Mouse (Mus musculus): ENCODE measurements around the gene Lrrc8e. TPM values are rescaled to one million over a fixed set of nuclear protein-coding genes. Genes with fewer than 3 reads are reported as not detected.

The Lrrc8e gene
- polyA plus RNA-seq, 1 experiment from 2014 or later = 0.07 TPM

DNA sequence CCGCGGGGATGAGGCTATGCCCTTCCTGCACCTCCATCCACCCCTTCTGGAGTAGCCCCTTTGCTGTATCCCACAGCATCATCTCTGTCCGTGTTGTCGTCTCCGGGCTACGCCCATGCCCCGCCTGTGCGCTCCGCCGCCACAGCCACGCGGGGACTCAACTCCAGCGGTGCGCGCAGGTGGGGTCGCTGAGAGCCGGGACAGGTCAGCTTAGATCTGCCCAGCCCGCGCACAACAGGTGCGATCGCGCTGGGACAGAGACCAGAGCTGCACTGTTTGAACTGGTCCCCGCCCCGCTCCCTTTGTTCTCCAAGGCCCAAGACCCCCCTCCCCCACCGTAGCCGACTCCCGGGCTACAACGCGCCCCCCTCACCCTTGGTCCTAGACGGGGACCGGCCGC is 32.1 kb downstream of the Lrrc8e start:
- peak overlapping the region; percentile 65 for H3K4me2 ChIP-seq (ENCODE audit: low read depth, low read length)
- peak overlapping the region; percentile 94 for H3K27ac ChIP-seq (ENCODE audit: low read depth, low read length)
- H3K9me3 ChIP-seq (ENCODE audit: control insufficient read depth, low read length) = no peaks in the 10 kb centered on the region
- H3K4me1 ChIP-seq (ENCODE audit: control insufficient read depth, insufficient read depth, low read length) = peaks cover 31% of the 10 kb centered on the region
- WGBS = 0% methylated on average over 31 of the region's 32 CpGs
- peak overlapping the region; percentile 87 for H3K4me3 ChIP-seq (ENCODE audit: low read depth, low read length)
- H3K27me3 ChIP-seq (ENCODE audit: control insufficient read depth, insufficient read depth, low read length) = no peaks in the 10 kb centered on the region
- peak overlapping the region; percentile 97 for H3K9ac ChIP-seq (replicated peaks; ENCODE audit: low read depth, low read length)
- H3K36me3 ChIP-seq (ENCODE audit: control insufficient read depth, insufficient read depth, low read length) = peaks cover 25% of the 10 kb centered on the region
- peak; percentile 69 for ATAC-seq (ENCODE audit: low read depth)

GRCm38 (mm10) chr8:4259125-4259804 is 32.6 kb downstream of the Lrrc8e start, which contains the start of gene Ctxn1:
TSS of gene Ctxn1 (minus strand) at chr8:4259274.
- H3K36me3 ChIP-seq (ENCODE audit: control insufficient read depth, insufficient read depth, low read length) = peaks cover 27% of the 10 kb centered on the region
- peak within 1 kb of the TSS; percentile 87 for H3K4me3 ChIP-seq (ENCODE audit: low read depth, low read length)
- no peaks in the 10 kb centered on the region for H3K9me3 ChIP-seq (ENCODE audit: control insufficient read depth, low read length)
- 7% methylated on average over 27 of the region's 33 CpGs for WGBS
- peak; percentile 88 for ATAC-seq (ENCODE audit: low read depth)
- peak within 1 kb of the TSS; percentile 97 for H3K9ac ChIP-seq (replicated peaks; ENCODE audit: low read depth, low read length)
- peak within 1 kb of the TSS; percentile 94 for H3K27ac ChIP-seq (ENCODE audit: low read depth, low read length)
- H3K4me2 ChIP-seq (ENCODE audit: low read depth, low read length) = peak within 1 kb of the TSS; percentile 65
- H3K27me3 ChIP-seq (ENCODE audit: control insufficient read depth, insufficient read depth, low read length) = no peaks in the 10 kb centered on the region
- peaks cover 26% of the 10 kb centered on the region for H3K4me1 ChIP-seq (ENCODE audit: control insufficient read depth, insufficient read depth, low read length)

- H3K4me1 ChIP-seq (ENCODE audit: control insufficient read depth, insufficient read depth, low read length) = peaks cover 24% of the 10 kb centered on the region
- peak overlapping the region; percentile 94 for H3K27ac ChIP-seq (ENCODE audit: low read depth, low read length)
- H3K27me3 ChIP-seq (ENCODE audit: control insufficient read depth, insufficient read depth, low read length) = no peaks in the 10 kb centered on the region
- H3K36me3 ChIP-seq (ENCODE audit: control insufficient read depth, insufficient read depth, low read length) = peaks cover 30% of the 10 kb centered on the region
- no peak overlapping the region; the same call in 1 of the 2 replicates for H3K9ac ChIP-seq (replicated peaks; ENCODE audit: low read depth, low read length)
- 81% methylated on average over 4 of the region's 4 CpGs for whole genome bisulfite sequencing
- no peak for ATAC-seq (ENCODE audit: low read depth)
- no peak overlapping the region for H3K4me3 ChIP-seq (ENCODE audit: low read depth, low read length)
- H3K9me3 ChIP-seq (ENCODE audit: control insufficient read depth, low read length) = no peaks in the 10 kb centered on the region
- no peak overlapping the region; the same call in 1 of the 2 replicates for H3K4me2 ChIP-seq (ENCODE audit: low read depth, low read length)
Measured at GRCm38 (mm10) chr8:4259805-4260170, 33.2 kb downstream of the Lrrc8e start.

DNA sequence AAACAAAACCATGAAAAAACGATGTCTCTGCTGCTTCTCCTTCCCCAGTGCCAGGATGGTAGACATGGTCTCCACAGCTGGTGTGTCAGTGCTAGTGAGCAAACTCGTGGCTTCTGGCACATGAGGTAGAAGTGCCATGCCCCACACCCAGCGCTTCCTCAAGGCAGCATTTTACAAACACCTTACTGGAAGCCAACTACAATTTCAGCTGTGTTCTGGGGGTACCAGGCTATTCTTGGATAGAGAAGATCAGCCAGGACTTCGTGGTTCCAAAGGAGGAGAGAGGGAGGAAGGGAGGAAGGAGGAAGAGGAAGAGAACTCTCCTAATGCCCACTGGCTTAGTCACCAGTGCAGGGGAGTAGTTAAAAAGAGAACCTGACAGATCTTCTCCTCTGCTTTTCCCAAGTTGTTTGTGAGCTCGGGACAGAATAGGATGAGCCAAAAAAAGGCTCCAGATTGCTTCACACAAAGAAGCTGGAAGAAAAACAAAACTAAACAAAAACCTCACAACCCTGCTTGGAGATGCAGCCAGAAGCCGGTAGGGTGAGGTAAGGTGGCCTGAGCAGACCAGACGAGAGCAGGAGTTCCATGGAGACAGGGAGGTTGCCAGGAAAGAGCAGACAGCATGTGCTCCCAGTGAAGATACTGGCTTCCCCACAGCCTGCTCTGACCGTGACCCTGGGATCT is 36.6 kb downstream of the Lrrc8e start:
- Histone ChIP-seq H3K27ac (ENCODE audit: low read depth, low read length) (no peak overlapping the region), H3K4me2 (ENCODE audit: low read depth, low read length) (no peak overlapping the region), H3K4me3 (ENCODE audit: low read depth, low read length) (no peak overlapping the region), H3K4me1 (ENCODE audit: control insufficient read depth, insufficient read depth, low read length) (peaks cover 9% of the 10 kb centered on the region), H3K27me3 (ENCODE audit: control insufficient read depth, insufficient read depth, low read length) (no peaks in the 10 kb centered on the region), H3K9me3 (ENCODE audit: control insufficient read depth, low read length) (no peaks in the 10 kb centered on the region), H3K9ac (replicated peaks; ENCODE audit: low read depth, low read length) (no peak overlapping the region), H3K36me3 (ENCODE audit: control insufficient read depth, insufficient read depth, low read length) (peaks cover 45% of the 10 kb centered on the region)
- WGBS = 94% methylated on average over 8 of the region's 8 CpGs
- no peak for ATAC-seq (ENCODE audit: low read depth)

DNA sequence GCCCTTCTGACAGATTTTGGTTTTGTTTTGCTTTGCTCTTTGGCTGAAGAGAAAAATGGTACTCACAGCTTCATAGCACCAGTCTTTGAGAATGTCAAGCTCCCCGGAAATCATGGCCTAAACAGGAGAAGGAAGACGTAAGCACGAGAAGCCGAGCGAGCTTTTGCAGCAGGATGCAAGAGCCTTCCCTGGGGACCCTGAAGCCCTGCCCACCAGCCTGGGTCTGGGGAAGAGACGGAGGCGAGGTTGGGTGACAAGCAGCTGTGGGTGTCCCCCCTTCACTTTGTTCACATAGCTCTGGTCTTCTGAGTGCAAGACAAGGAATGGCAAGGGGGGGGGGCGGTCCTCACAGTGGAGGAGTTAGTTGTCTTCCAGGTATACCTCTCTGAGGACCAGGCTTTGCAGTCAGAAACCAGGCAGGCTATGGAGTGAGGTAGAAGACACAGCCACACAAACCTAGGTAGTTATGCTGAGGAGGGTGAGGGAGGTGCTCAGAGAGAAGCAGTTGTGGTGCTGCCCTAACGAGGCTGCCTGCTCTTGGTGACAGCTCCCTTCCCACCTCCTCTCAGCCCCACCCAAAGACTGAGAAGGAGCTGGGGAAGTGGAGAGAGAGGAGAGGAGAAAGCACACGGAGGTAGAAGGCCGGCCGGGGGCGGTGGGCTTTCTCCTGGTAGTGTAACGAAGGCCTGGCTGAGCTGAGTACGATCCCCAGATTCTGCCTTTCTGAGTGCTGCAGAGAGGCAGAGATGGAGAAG is 38.7 kb downstream of the Lrrc8e start:
- WGBS = 94% methylated on average over 15 of the region's 15 CpGs
- no peak overlapping the region for H3K4me2 ChIP-seq (ENCODE audit: low read depth, low read length)
- no peaks in the 10 kb centered on the region for H3K9me3 ChIP-seq (ENCODE audit: control insufficient read depth, low read length)
- peaks cover 60% of the 10 kb centered on the region for H3K36me3 ChIP-seq (ENCODE audit: control insufficient read depth, insufficient read depth, low read length)
- H3K4me1 ChIP-seq (ENCODE audit: control insufficient read depth, insufficient read depth, low read length) = no peaks in the 10 kb centered on the region
- H3K9ac ChIP-seq (replicated peaks; ENCODE audit: low read depth, low read length) = no peak overlapping the region
- H3K27ac ChIP-seq (ENCODE audit: low read depth, low read length) = no peak overlapping the region
- H3K27me3 ChIP-seq (ENCODE audit: control insufficient read depth, insufficient read depth, low read length) = no peaks in the 10 kb centered on the region
- no peak overlapping the region for H3K4me3 ChIP-seq (ENCODE audit: low read depth, low read length)
- ATAC-seq (ENCODE audit: low read depth) = no peak

DNA sequence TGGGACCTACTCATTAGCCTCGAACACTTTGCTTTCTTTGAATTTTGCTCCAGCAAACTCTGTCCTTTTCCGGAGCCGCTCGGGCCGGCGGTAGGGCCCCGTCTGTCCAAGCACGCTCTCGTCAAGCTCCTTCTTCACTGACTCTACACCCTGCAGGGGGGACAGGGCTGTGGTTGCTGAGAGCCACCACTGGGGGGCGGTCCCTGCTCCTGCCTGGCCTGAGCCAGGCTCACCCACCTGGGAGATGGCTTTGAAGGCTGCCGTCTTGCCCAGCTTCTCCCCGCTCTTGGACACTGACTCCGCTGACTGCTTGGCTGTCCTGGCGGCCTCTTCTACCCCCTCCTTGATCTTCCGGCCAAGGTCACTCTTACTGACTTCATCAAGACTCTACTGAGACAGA is 41.0 kb downstream of the Lrrc8e start:
- 78% methylated on average over 15 of the region's 15 CpGs for WGBS
- no peaks in the 10 kb centered on the region for H3K4me1 ChIP-seq (ENCODE audit: control insufficient read depth, insufficient read depth, low read length)
- no peak overlapping the region for H3K27ac ChIP-seq (ENCODE audit: low read depth, low read length)
- peaks cover 49% of the 10 kb centered on the region for H3K36me3 ChIP-seq (ENCODE audit: control insufficient read depth, insufficient read depth, low read length)
- H3K9me3 ChIP-seq (ENCODE audit: control insufficient read depth, low read length) = no peaks in the 10 kb centered on the region
- H3K4me3 ChIP-seq (ENCODE audit: low read depth, low read length) = no peak overlapping the region
- H3K27me3 ChIP-seq (ENCODE audit: control insufficient read depth, insufficient read depth, low read length) = no peaks in the 10 kb centered on the region
- no peak overlapping the region for H3K4me2 ChIP-seq (ENCODE audit: low read depth, low read length)
- H3K9ac ChIP-seq (replicated peaks; ENCODE audit: low read depth, low read length) = no peak overlapping the region
- ATAC-seq (ENCODE audit: low read depth) = peak; percentile 55; the same call in 1 of the 2 replicates

DNA sequence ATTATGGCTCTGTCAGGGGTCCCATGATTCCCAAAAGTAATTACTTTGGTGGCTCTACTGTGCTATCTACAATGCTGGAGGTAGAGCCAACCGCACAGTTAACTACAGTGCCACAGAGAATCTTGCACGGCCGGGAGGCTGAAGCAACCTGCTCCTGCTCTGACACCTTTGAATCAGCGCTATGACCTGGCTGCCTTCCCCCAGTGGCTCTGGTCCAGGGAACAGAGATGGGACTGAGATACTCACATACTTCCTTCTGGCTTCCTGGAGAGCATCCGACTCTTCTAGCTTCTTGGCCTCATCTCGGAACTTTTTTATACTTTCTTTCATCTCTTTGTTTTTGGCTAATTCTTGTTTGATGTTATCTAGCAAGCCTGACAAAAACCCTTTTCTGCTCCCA is 43.0 kb downstream of the Lrrc8e start:
- Histone ChIP-seq H3K4me1 (ENCODE audit: control insufficient read depth, insufficient read depth, low read length) (no peaks in the 10 kb centered on the region), H3K27ac (ENCODE audit: low read depth, low read length) (no peak overlapping the region), H3K36me3 (ENCODE audit: control insufficient read depth, insufficient read depth, low read length) (peaks cover 47% of the 10 kb centered on the region), H3K4me3 (ENCODE audit: low read depth, low read length) (no peak overlapping the region), H3K4me2 (ENCODE audit: low read depth, low read length) (no peak overlapping the region), H3K9me3 (ENCODE audit: control insufficient read depth, low read length) (no peaks in the 10 kb centered on the region), H3K9ac (replicated peaks; ENCODE audit: low read depth, low read length) (no peak overlapping the region), H3K27me3 (ENCODE audit: control insufficient read depth, insufficient read depth, low read length) (no peaks in the 10 kb centered on the region)
- no peak for ATAC-seq (ENCODE audit: low read depth)
- WGBS = 92% methylated on average over 6 of the region's 6 CpGs

- H3K9me3 ChIP-seq (ENCODE audit: control insufficient read depth, low read length) = no peaks in the 10 kb centered on the region
- peaks cover 6% of the 10 kb centered on the region; the same call in 1 of the 2 replicates for H3K36me3 ChIP-seq (ENCODE audit: control insufficient read depth, insufficient read depth, low read length)
- WGBS = under 1% methylated on average over 39 of the region's 39 CpGs
- peak; percentile 97 for ATAC-seq (ENCODE audit: low read depth)
- peaks cover 5% of the 10 kb centered on the region for H3K4me1 ChIP-seq (ENCODE audit: control insufficient read depth, insufficient read depth, low read length)
- peak within 1 kb of the TSS; percentile 82 for H3K27ac ChIP-seq (ENCODE audit: low read depth, low read length)
- H3K4me3 ChIP-seq (ENCODE audit: low read depth, low read length) = peak within 1 kb of the TSS; percentile 76
- peak within 1 kb of the TSS; percentile 74 for H3K9ac ChIP-seq (replicated peaks; ENCODE audit: low read depth, low read length)
- H3K4me2 ChIP-seq (ENCODE audit: low read depth, low read length) = peak within 1 kb of the TSS; percentile 83
- H3K27me3 ChIP-seq (ENCODE audit: control insufficient read depth, insufficient read depth, low read length) = no peaks in the 10 kb centered on the region
Measured at GRCm38 (mm10) chr8:4275275-4276110, 48.9 kb downstream of the Lrrc8e start, which contains the start of gene Timm44. TSS of gene Timm44 (minus strand) at chr8:4275913.

Measured in neural tube, embryonic 14.5 days (tissue).